Mouse (Mus musculus) hindbrain, postnatal 0 days (tissue): ENCODE data around the gene Pde7b. TPM values are rescaled to one million over a fixed set of nuclear protein-coding genes. Genes with fewer than 3 reads are reported as not detected.

ENCODE experiments used
- ATAC-seq: fragments of 200-750 bp; cut with Nextera tagmentation; 2 replicates; pipeline ENCODE4 v1.8.0; 2017; ENCODE audit warnings: mild to moderate bottlenecking, moderate TSS enrichment, moderate library complexity
- DNase-seq: peaks from one replicate; pipeline ENCODE4 v3.0.0-alpha.2; 2015; ENCODE audit warnings: low spot score
- H3K27ac ChIP-seq: fragments of 300-500 bp; sonication (generic); 2 replicates; pipeline ENCODE4 v1.5.1; 2014; ENCODE audit warnings: mild to moderate bottlenecking
- H3K27me3 ChIP-seq: fragments of 300-500 bp; sonication (generic); 2 replicates; pipeline ENCODE4 v1.6.1; 2014; ENCODE audit warnings: low read length, mixed read lengths; ENCODE audit not compliant: insufficient read depth
- H3K36me3 ChIP-seq: fragments of 300-500 bp; sonication (generic); 2 replicates; pipeline ENCODE4 v1.6.1; 2014; ENCODE audit warnings: low read length, mixed read lengths; ENCODE audit not compliant: insufficient read depth
- H3K4me1 ChIP-seq: fragments of 300-500 bp; sonication (generic); 2 replicates; pipeline ENCODE4 v1.6.1; 2014; ENCODE audit warnings: antibody characterized with exemption, low read length, mixed read lengths; ENCODE audit not compliant: insufficient read depth
- H3K4me2 ChIP-seq: fragments of 300-500 bp; sonication (generic); 2 replicates; pipeline ENCODE4 v1.6.1; 2014; ENCODE audit warnings: low read depth, mild to moderate bottlenecking, low read length, moderate library complexity, mixed read lengths
- H3K4me3 ChIP-seq: fragments of 300-500 bp; sonication (generic); 2 replicates; pipeline ENCODE4 v1.5.1; 2014; ENCODE audit warnings: low read length
- H3K9ac ChIP-seq: fragments of 300-500 bp; sonication (generic); replicated peaks from 2 replicates; pipeline ENCODE4 v1.6.1; 2014; ENCODE audit warnings: mild to moderate bottlenecking, low read length, moderate library complexity, mixed read lengths
- H3K9me3 ChIP-seq: fragments of 300-500 bp; sonication (generic); 2 replicates; pipeline ENCODE4 v1.6.1; 2016; ENCODE audit warnings: low read length, mixed read lengths
- CTCF ChIP-seq: IDR thresholded peaks from 2 replicates; pipeline ENCODE4 v1.5.1; 2016; ENCODE audit warnings: antibody characterized with exemption, control low read depth, low read depth
- WGBS: fragments of 180-500 bp; shearing (Covaris S2); extraction: QIAGEN DNeasy Blood & Tissue Kit; methylation state at CpG from one replicate; pipeline ENCODE4 v1.1.7; 2014; 5-methylcytosine and 5-hydroxymethylcytosine counted together
- polyA plus RNA-seq: library from polyadenylated mRNA; unstranded; fragments of >200 nt; fragmentation: Nextera tagmentation; extraction: Ambion mirVana; gene quantifications from 2 replicates; pipeline ENCODE4 v1.2.1, GENCODE M21; 2015
- total RNA-seq: library from RNA; depleted of rRNA; stranded (reverse); fragments of >200 nt; gene quantifications from 2 replicates; pipeline ENCODE4 v1.2.3, GENCODE M21; 2014

The Pde7b gene
- total and polyA plus RNA-seq, 2 experiments from 2014 or later: 2.3 to 7.9 TPM

DNA sequence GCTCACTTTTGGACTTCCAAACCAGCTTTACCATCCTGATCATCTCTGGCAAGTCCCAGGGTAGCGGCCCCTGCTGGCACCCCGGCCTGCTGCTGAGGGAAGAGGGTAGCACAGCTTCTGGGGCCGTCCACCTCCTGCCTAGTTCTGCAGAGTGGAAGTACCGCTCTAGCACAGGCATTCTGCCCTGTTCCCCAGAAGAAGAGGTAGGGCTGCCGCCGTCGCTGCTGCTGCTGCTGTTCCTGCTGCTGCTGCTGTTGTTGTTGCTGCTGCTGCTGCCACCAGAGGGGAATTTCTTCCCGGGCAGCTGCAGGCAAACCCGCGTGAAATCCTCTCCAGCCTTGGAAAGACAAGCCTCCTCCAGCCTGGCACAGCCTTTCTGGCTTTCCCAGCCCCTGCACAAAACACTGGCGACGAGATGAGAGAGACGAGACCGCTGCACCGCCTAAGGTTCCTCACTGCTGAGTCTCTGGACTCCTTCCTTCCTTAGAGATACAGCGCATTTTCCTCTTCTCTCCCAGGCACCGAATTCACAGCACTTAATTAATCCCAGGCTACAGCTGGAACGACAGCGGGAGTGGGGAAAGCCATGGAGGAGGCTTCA is 176.8 kb downstream of the Pde7b start:
- WGBS: 2% methylated on average over 19 of the region's 19 CpGs

DNA sequence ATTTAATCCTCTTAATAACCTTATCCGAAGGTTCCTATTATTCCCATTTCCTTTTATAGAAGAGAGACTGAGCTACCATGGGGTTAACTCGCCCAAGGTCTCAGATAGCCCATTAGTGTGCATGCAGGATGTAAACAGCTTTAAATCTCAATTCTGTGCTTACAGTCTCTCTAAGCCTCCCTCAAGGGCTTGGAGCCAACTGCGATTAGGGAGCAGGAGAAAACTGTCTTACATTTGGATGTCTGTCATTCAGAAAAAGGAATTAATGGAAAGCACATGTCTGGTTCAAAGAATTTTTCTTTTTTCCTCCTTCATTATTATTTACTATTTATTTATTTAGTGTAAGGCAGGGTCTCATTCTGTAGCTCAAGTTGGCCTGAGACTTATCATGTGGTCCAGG is 181.8 kb downstream of the Pde7b start:
- H3K4me2 ChIP-seq: no peak overlapping the region
- 66% methylated on average over 3 of the region's 3 CpGs for WGBS
- no peaks in the 10 kb centered on the region for H3K36me3 ChIP-seq
- H3K27me3 ChIP-seq: no peaks in the 10 kb centered on the region
- no peak overlapping the region for H3K9ac ChIP-seq
- peaks cover 9% of the 10 kb centered on the region for H3K4me1 ChIP-seq
- no peaks in the 10 kb centered on the region for H3K9me3 ChIP-seq
- ATAC-seq: no peak
- no peak for DNase-seq
- H3K4me3 ChIP-seq: no peak overlapping the region
- TF ChIP-seq CTCF: no peak
- no peak overlapping the region for H3K27ac ChIP-seq

More for the DNA sequence above, 176.8 kb downstream of the Pde7b start:
- H3K27me3 ChIP-seq: no peaks in the 10 kb centered on the region
- peaks cover 9% of the 10 kb centered on the region for H3K4me1 ChIP-seq
- H3K27ac ChIP-seq: peak overlapping the region; percentile 77
- peak overlapping the region; percentile 52 for H3K9ac ChIP-seq
- H3K4me2 ChIP-seq: peak overlapping the region; percentile 73
- no peaks in the 10 kb centered on the region for H3K9me3 ChIP-seq
- peak overlapping the region; percentile 40 for H3K4me3 ChIP-seq
- DNase-seq: peak; percentile 64
- peak; percentile 55 for TF ChIP-seq CTCF
- no peaks in the 10 kb centered on the region for H3K36me3 ChIP-seq
- peak; percentile 79 for ATAC-seq

DNA sequence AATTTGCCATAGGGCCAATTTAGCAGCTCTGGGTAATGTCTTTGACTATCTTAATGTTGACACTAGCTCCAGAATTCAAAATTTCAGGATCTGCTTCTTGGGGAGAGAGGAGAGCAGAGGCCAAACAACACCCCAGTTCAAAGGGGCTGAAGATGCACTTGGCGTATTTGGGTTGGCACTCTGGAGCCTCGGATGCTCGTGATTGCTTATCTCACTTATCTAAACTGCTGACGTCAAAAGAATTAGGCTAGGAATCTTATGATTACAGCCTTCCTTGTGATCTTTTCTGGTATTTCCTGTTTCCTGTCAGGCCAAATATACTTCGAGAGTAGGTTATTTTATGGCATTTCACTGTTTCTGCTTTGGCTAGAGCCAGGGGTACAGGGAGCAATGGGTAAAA is 191.1 kb downstream of the Pde7b start:
- 82% methylated on average over 5 of the region's 5 CpGs for WGBS
- no peaks in the 10 kb centered on the region for H3K36me3 ChIP-seq
- no peak for ATAC-seq
- H3K9me3 ChIP-seq: no peaks in the 10 kb centered on the region
- no peaks in the 10 kb centered on the region for H3K27me3 ChIP-seq
- H3K4me1 ChIP-seq: peaks cover 5% of the 10 kb centered on the region; the same call in 1 of the 2 replicates
- no peak overlapping the region for H3K27ac ChIP-seq
- no peak overlapping the region for H3K9ac ChIP-seq
- DNase-seq: no peak
- no peak overlapping the region for H3K4me2 ChIP-seq
- TF ChIP-seq CTCF: no peak
- H3K4me3 ChIP-seq: no peak overlapping the region

DNA sequence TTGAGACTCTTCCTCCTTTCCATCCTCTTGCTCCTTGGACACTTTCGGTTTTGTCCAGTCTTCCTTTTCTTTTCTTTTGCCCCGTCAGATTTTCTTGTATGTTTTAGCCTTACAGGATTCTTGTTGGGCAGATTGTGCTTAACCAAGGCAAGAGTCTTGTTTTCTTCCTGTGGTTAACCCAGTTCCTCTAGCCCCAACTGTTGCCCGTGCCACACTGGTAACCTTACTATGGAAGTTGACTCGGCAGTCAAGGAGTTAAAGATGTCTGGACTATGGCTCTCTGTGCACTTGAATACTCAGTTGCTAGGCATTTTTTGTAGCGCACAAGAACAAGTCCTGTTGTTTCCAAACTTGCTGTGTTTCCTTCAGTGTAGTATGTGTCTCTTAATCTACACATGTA is 193.0 kb downstream of the Pde7b start:
- WGBS: 78% methylated on average over 5 of the region's 5 CpGs
- no peak overlapping the region for H3K27ac ChIP-seq

DNA sequence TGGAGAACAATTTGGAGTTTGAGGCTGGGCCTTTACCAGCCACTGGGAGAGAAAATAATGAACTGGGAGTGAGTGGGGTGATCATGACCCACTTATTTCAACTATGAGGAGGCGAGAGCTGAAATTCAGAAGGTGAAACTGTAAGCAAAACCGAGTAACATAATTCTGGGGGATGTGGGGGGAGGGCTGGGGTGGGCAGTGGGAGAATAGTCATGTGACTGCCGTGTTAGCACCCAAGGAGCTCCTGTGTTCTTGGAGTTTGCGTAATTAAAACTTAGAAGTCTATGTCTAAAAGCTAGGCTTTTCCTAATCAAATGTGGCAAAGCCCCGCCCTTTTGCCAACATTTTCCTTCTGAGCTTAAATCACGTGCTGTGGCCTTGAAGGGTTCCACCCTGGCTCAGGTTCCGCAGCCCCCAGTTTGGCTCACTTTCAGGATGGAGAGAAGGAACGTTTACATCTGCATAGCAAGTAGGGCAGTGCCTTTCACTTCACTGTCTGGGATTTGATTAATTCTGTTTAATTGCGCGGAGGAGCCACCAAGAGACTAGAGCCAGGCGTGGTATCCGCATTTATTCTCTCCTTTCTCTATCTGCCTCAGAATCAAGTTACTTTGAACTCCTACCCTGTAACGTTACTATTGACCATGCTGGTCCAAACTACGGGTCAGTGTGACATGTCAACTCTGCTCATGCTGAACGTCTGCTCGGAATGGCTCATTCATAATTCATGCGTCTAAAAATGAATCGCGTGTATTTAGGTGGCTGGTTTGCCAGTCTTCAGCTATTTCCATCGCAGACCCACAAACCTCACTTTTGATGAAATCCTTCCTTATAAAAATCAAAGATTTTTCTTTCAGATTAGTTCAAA is 196.1 kb downstream of the Pde7b start:
- no peaks in the 10 kb centered on the region for H3K27me3 ChIP-seq
- H3K9ac ChIP-seq: 0 out of 2 replicates have a peak overlapping the region, but pooled peaks have one; percentile 17
- no peak overlapping the region; the same call in 1 of the 2 replicates for H3K4me3 ChIP-seq
- H3K4me2 ChIP-seq: peak overlapping the region; percentile 43
- no peak for TF ChIP-seq CTCF
- peak; percentile 77 for ATAC-seq
- peak overlapping the region; percentile 54; the same call in 1 of the 2 replicates for H3K27ac ChIP-seq
- H3K36me3 ChIP-seq: no peaks in the 10 kb centered on the region
- H3K4me1 ChIP-seq: peaks cover 10% of the 10 kb centered on the region; the same call in 1 of the 2 replicates
- peak; percentile 73 for DNase-seq
- no peaks in the 10 kb centered on the region for H3K9me3 ChIP-seq
- 37% methylated on average over 20 of the region's 20 CpGs for WGBS

More for the DNA sequence above, 193.0 kb downstream of the Pde7b start:
- Histone ChIP-seq H3K27me3 (no peaks in the 10 kb centered on the region), H3K4me1 (peaks cover 10% of the 10 kb centered on the region; the same call in 1 of the 2 replicates), H3K36me3 (no peaks in the 10 kb centered on the region), H3K9ac (no peak overlapping the region), H3K4me3 (no peak overlapping the region), H3K4me2 (no peak overlapping the region), H3K9me3 (no peaks in the 10 kb centered on the region)
- DNase-seq (no peak), ATAC-seq (no peak)
- no peak for TF ChIP-seq CTCF

DNA sequence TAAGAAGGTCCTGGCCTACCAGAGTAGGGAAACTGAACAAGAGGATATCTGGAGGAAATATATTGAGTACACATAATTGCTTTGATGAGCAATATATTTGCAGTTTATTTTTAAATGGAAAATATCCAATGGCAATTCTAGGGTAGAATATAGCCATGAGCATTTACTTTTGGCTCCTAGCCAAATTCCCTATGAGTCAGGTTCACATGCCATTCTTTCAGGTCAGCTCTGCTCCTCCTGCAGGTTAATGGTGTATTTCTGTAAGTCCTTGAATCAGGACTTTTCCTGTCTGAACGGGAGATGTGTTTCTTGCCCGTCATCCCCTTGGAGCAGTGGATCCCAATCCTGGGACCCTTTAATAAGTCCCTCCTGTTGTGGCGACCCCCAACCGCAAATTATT is 197.1 kb downstream of the Pde7b start:
- Histone ChIP-seq H3K9me3 (no peaks in the 10 kb centered on the region), H3K4me1 (peaks cover 10% of the 10 kb centered on the region; the same call in 1 of the 2 replicates), H3K4me3 (no peak overlapping the region), H3K4me2 (no peak overlapping the region), H3K9ac (no peak overlapping the region), H3K27me3 (no peaks in the 10 kb centered on the region), H3K36me3 (no peaks in the 10 kb centered on the region), H3K27ac (no peak overlapping the region)
- DNase-seq (no peak), ATAC-seq (no peak)
- TF ChIP-seq CTCF: no peak
- 91% methylated on average over 4 of the region's 4 CpGs for WGBS
